Mouse (Mus musculus): ENCODE measurements around the gene Slc25a31. TPM values are rescaled to one million over a fixed set of nuclear protein-coding genes. Genes with fewer than 3 reads are reported as not detected.

The Slc25a31 gene
- 4.4 TPM for polyA plus RNA-seq (2014; fragmentation: Illumina TruSeq; extraction: RNeasy Lipid Tissue Mini Kit (QIAGEN cat#74804))

DNA sequence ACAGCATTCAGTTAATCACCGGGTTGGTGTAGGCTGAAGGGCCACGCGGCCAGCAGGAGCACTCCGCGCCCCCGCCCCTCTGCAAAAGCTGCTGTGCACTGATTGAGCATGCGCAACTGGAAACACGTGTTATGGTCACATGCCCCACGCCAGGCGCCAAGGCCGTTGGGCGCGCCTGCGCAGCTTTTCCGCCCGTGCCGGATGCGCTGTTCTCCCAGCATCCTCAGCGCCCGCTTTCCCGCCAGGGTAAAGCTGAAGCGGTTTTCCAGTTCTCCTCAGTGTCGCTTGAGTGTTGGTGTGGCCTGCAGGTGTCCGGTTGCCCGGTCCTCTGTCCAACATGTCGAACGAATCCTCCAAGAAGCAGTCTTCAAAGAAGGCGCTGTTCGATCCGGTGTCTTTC, at the start of gene Slc25a31:
Gene Slc25a31, plus strand, starts transcription at position 201 of the 400 bp plus-strand sequence.

DNA sequence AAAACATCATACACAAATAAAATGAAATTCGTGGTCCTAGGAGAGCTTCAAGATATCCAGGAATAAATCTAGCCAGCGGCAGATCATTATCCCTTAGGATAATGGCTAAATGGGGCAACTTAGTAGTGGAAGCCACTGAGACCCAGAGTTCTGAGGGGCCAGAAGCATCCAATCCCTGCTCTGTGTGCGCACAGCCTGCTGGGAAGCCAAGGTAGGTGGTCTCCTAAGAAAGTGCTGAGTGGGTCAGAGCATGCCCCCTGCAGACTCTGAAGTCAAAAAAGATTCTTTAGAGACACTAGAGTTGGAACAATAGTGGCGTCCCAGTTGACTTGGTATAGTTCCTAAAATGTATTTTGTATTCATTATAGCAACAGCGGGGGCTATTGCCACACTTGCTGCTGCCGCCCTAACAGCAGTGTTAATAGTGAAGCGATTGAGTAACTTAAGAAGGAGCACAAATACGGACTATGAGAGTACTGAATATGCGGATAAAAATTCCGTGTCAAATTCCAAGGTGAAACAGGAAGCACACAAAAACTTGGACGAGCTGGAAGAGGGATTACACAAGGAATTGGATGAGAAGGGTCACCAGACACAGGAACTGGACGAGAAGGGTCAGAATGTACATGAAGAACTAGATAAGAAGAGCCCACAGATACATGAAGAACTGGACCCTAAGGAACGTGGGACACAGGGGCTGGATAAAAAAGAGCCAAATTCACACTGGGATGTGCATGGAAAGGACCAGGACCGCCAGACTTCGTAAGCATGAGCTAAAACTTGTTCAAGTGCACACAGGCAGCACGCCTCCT, 35.6 kb downstream of the Slc25a31 start, which contains the start of gene Hspa4l:
Gene Hspa4l, plus strand, starts transcription at position 472 of the 812 bp plus-strand sequence.

Other genes with a start within 250 kb of the Slc25a31 start
- 9.1 TPM for gene Intu, start 177.6 kb upstream of the Slc25a31 start, polyA plus RNA-seq (2014; fragmentation: Illumina TruSeq; extraction: RNeasy Lipid Tissue Mini Kit (QIAGEN cat#74804))
- 96.7 TPM for gene Hspa4l, start 35.6 kb downstream of the Slc25a31 start, polyA plus RNA-seq (2014; fragmentation: Illumina TruSeq; extraction: RNeasy Lipid Tissue Mini Kit (QIAGEN cat#74804))
- 67.4 TPM for gene Plk4, start 91.2 kb downstream of the Slc25a31 start, polyA plus RNA-seq (2014; fragmentation: Illumina TruSeq; extraction: RNeasy Lipid Tissue Mini Kit (QIAGEN cat#74804))
- 24.9 TPM for gene Mfsd8, start 138.0 kb downstream of the Slc25a31 start, polyA plus RNA-seq (2014; fragmentation: Illumina TruSeq; extraction: RNeasy Lipid Tissue Mini Kit (QIAGEN cat#74804))
- 12.5 TPM for gene Abhd18, start 138.1 kb downstream of the Slc25a31 start, polyA plus RNA-seq (2014; fragmentation: Illumina TruSeq; extraction: RNeasy Lipid Tissue Mini Kit (QIAGEN cat#74804))
- gene 1700034I23Rik, start 193.7 kb downstream of the Slc25a31 start, polyA plus RNA-seq (2014; fragmentation: Illumina TruSeq; extraction: RNeasy Lipid Tissue Mini Kit (QIAGEN cat#74804)) = not detected
- gene Larp1b, start 241.0 kb downstream of the Slc25a31 start, polyA plus RNA-seq (2014; fragmentation: Illumina TruSeq; extraction: RNeasy Lipid Tissue Mini Kit (QIAGEN cat#74804)) = 36.2 TPM